Mouse (Mus musculus) stomach, embryonic 16.5 days (tissue): ENCODE data around the gene 2200002J24Rik. TPM values are rescaled to one million over a fixed set of nuclear protein-coding genes. Genes with fewer than 3 reads are reported as not detected.
A peak's percentile ranks its signal among the peaks of the same experiment; 100 is the strongest.
"Not testable (repeated sequence)": the region's sequence is repeated elsewhere in the genome, so short reads cannot be mapped to it uniquely, and the experiment has no call there.

Source experiments
- ATAC-seq: fragments of 200-750 bp; cut with Nextera tagmentation; 2 replicates; pipeline ENCODE4 v1.8.0; 2017; ENCODE audit warnings: moderate number of reproducible peaks, moderate TSS enrichment; ENCODE audit not compliant: insufficient read depth, low FRiP score
- H3K27ac ChIP-seq: fragments of 300-500 bp; sonication (generic); 2 replicates; pipeline ENCODE4 v1.5.1; 2014; ENCODE audit warnings: low read length
- H3K27me3 ChIP-seq: fragments of 300-500 bp; sonication (generic); 2 replicates; pipeline ENCODE4 v1.6.1; 2014; ENCODE audit warnings: low read length, control low read depth, mixed read lengths; ENCODE audit not compliant: control insufficient read depth, insufficient read depth
- H3K36me3 ChIP-seq: fragments of 300-500 bp; sonication (generic); 2 replicates; pipeline ENCODE4 v1.6.1; 2014; ENCODE audit warnings: low read length; ENCODE audit not compliant: control insufficient read depth, insufficient read depth
- H3K4me1 ChIP-seq: fragments of 300-500 bp; sonication (generic); 2 replicates; pipeline ENCODE4 v1.6.1; 2014; ENCODE audit warnings: low read length, control low read depth, mixed read lengths; ENCODE audit not compliant: control insufficient read depth, insufficient read depth
- H3K4me2 ChIP-seq: fragments of 300-500 bp; sonication (generic); 2 replicates; pipeline ENCODE4 v1.6.1; 2014; ENCODE audit warnings: low read depth, low read length, mixed read lengths
- H3K4me3 ChIP-seq: fragments of 300-500 bp; sonication (generic); replicated peaks from 2 replicates; pipeline ENCODE4 v1.5.1; 2014; ENCODE audit warnings: mild to moderate bottlenecking, low read length
- H3K9ac ChIP-seq: fragments of 300-500 bp; sonication (generic); 2 replicates; pipeline ENCODE4 v1.6.1; 2014; ENCODE audit warnings: low read length
- H3K9me3 ChIP-seq: fragments of 300-500 bp; sonication (generic); replicated peaks from 2 replicates; pipeline ENCODE4 v1.6.1; 2016; ENCODE audit warnings: low read length, control low read depth; ENCODE audit not compliant: control insufficient read depth
- WGBS: fragments of 180-500 bp; shearing (Covaris S2); extraction: QIAGEN DNeasy Blood & Tissue Kit; methylation state at CpG from one replicate; pipeline ENCODE4 v1.1.7; 2014; 5-methylcytosine and 5-hydroxymethylcytosine counted together
- polyA plus RNA-seq: library from polyadenylated mRNA; unstranded; fragments of >200 nt; fragmentation: Nextera tagmentation; extraction: Ambion mirVana; gene quantifications from 2 replicates; pipeline ENCODE4 v1.2.1, GENCODE M21; 2015

The 2200002J24Rik gene
- polyA plus RNA-seq, 1 experiment from 2014 or later = 5.5 TPM

- not testable (repeated sequence) for H3K27me3 ChIP-seq, H3K4me3 ChIP-seq, H3K4me2 ChIP-seq, H3K36me3 ChIP-seq, H3K9ac ChIP-seq, ATAC-seq, H3K4me1 ChIP-seq, H3K9me3 ChIP-seq, H3K27ac ChIP-seq
- WGBS = 74% methylated on average over 4 of the region's 4 CpGs
Measured at GRCm38 (mm10) chr7:30743617-30744016, 44.9 kb downstream of the 2200002J24Rik start, which contains the start of gene Gapdhs. Gapdhs (minus strand) TSS chr7:30743681.

GRCm38 (mm10) chr7:30744022-30744598, 45.4 kb downstream of the 2200002J24Rik start:
- Histone ChIP-seq H3K4me3 (no peak overlapping the region), H3K27me3 (no peaks in the 10 kb centered on the region), H3K27ac (no peak overlapping the region), H3K9ac (no peak overlapping the region), H3K4me1 (no peaks in the 10 kb centered on the region), H3K9me3 (no peaks in the 10 kb centered on the region; the same call in 1 of the 2 replicates), H3K36me3 (0 out of 2 replicates have a peak, but pooled peaks cover 6% of the 10 kb centered on the region), H3K4me2 (no peak overlapping the region)
- 26% methylated on average over 4 of the region's 4 CpGs for WGBS
- ATAC-seq = 0 out of 2 replicates have a peak, but pooled peaks have one; percentile 38

DNA sequence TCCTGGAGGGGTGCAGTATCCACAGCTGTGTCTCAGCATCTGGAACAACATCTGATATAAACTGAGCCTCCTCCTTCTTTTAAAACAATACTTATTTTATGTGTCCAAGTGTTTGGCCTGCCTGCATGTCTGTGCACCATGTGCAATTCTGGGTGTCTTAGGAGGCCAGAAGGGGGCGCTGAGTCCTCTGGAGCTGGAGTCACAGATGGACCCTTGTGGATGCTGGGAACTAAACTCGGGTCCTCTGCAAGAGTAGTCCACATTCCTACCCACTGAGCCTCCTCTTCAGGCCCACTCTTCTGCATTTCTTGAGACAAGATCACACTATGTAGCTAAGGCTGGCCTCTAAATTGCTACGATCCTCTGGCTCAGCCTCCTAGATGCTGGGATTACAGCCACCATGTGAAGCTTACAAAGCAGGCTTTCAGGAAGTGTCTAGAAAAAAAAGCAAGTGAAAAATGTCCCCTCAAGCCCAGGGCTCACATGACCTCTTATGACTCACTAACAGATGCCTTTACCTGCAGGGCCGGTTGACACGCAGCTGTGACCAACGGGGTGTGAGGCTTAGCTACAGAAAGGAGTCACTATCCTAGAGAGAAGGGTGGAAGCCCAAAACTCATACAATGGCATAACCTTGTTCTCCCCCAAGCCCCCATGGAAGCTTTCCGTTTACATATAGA, 48.9 kb downstream of the 2200002J24Rik start:
- Histone ChIP-seq H3K9ac (no peak overlapping the region), H3K27me3 (no peaks in the 10 kb centered on the region), H3K27ac (peak overlapping the region; percentile 49; the same call in 1 of the 2 replicates), H3K4me2 (no peak overlapping the region), H3K4me1 (no peaks in the 10 kb centered on the region), H3K4me3 (no peak overlapping the region), H3K9me3 (no peaks in the 10 kb centered on the region; the same call in 1 of the 2 replicates), H3K36me3 (no peaks in the 10 kb centered on the region)
- WGBS = 74% methylated on average over 7 of the region's 7 CpGs
- ATAC-seq = no peak

Other genes starting within 250 kb of the 2200002J24Rik start
- gene Kirrel2, start 241.2 kb upstream of the 2200002J24Rik start, polyA plus RNA-seq = 1.4 and 1.9 TPM in 2 replicates
- gene Nphs1, start 240.6 kb upstream of the 2200002J24Rik start, polyA plus RNA-seq = 3.4 and 4.2 TPM in 2 replicates
- 3.6 and 4.0 TPM in 2 replicates for gene Prodh2, start 205.3 kb upstream of the 2200002J24Rik start, polyA plus RNA-seq
- gene Arhgap33, start 163.9 kb upstream of the 2200002J24Rik start, polyA plus RNA-seq = 5.6 and 5.7 TPM in 2 replicates
- gene Hspb6, start 146.7 kb upstream of the 2200002J24Rik start, polyA plus RNA-seq = 69.8 and 72.4 TPM in 2 replicates
- gene Proser3, start 146.6 kb upstream of the 2200002J24Rik start, polyA plus RNA-seq = 10.3 and 12.6 TPM in 2 replicates
- gene Lin37, start 139.1 kb upstream of the 2200002J24Rik start, polyA plus RNA-seq = 53.8 and 58.5 TPM in 2 replicates
- 73.4 and 80.7 TPM in 2 replicates for gene U2af1l4, start 135.6 kb upstream of the 2200002J24Rik start, polyA plus RNA-seq
- 12.6 and 14.6 TPM in 2 replicates for gene Gm49396, start 135.6 kb upstream of the 2200002J24Rik start, polyA plus RNA-seq
- 137 and 156 TPM in 2 replicates for gene Psenen, start 135.3 kb upstream of the 2200002J24Rik start, polyA plus RNA-seq
- gene Igflr1, start 133.5 kb upstream of the 2200002J24Rik start, polyA plus RNA-seq = 3.6 and 4.1 TPM in 2 replicates
- gene Kmt2b, start 110.2 kb upstream of the 2200002J24Rik start, polyA plus RNA-seq = 6.5 and 7.9 TPM in 2 replicates
- 1.3 and 1.4 TPM in 2 replicates for gene Zbtb32, start 100.0 kb upstream of the 2200002J24Rik start, polyA plus RNA-seq
- gene Upk1a, start 86.1 kb upstream of the 2200002J24Rik start, polyA plus RNA-seq = 4.7 and 9.5 TPM in 2 replicates
- 1,000 and 1,051 TPM in 2 replicates for gene Cox6b1, start 72.8 kb upstream of the 2200002J24Rik start, polyA plus RNA-seq
- 0.13 TPM in 1 of 2 replicates, not detected in the other for gene Etv2, start 63.1 kb upstream of the 2200002J24Rik start, polyA plus RNA-seq
- gene Rbm42, start 48.6 kb upstream of the 2200002J24Rik start, polyA plus RNA-seq = 78.5 and 83.7 TPM in 2 replicates
- gene Haus5, start 33.9 kb upstream of the 2200002J24Rik start, polyA plus RNA-seq = 36.9 and 41.7 TPM in 2 replicates
- gene Pmis2, start 27.3 kb upstream of the 2200002J24Rik start, polyA plus RNA-seq = not detected in 2 replicates
- gene Atp4a, start 13.3 kb downstream of the 2200002J24Rik start, polyA plus RNA-seq = 22.3 and 44.6 TPM in 2 replicates
- 215 and 232 TPM in 2 replicates for gene Tmem147, start 30.6 kb downstream of the 2200002J24Rik start, polyA plus RNA-seq
- 0.28 and 0.40 TPM in 2 replicates for gene Gapdhs, start 44.8 kb downstream of the 2200002J24Rik start, polyA plus RNA-seq
- 62.5 and 98.8 TPM in 2 replicates for gene Sbsn, start 52.5 kb downstream of the 2200002J24Rik start, polyA plus RNA-seq
- gene Dmkn, start 64.8 kb downstream of the 2200002J24Rik start, polyA plus RNA-seq = 391 and 628 TPM in 2 replicates
- gene Krtdap, start 89.0 kb downstream of the 2200002J24Rik start, polyA plus RNA-seq = 767 and 1,136 TPM in 2 replicates
- 8.2 and 11.6 TPM in 2 replicates for gene Ffar2, start 124.8 kb downstream of the 2200002J24Rik start, polyA plus RNA-seq
- 0.44 and 0.47 TPM in 2 replicates for gene Ffar3, start 157.3 kb downstream of the 2200002J24Rik start, polyA plus RNA-seq
- 0.17 TPM in 2 replicates for gene Ffar1, start 162.6 kb downstream of the 2200002J24Rik start, polyA plus RNA-seq
- gene Cd22, start 181.4 kb downstream of the 2200002J24Rik start, polyA plus RNA-seq = 0.08 and 0.29 TPM in 2 replicates
- gene Mag, start 215.9 kb downstream of the 2200002J24Rik start, polyA plus RNA-seq = 0.35 and 0.45 TPM in 2 replicates
- not detected in 2 replicates for gene Hamp2, start 225.8 kb downstream of the 2200002J24Rik start, polyA plus RNA-seq
- gene Hamp, start 245.1 kb downstream of the 2200002J24Rik start, polyA plus RNA-seq = 0.90 and 1.1 TPM in 2 replicates